Mouse (Mus musculus): Measurements from ENCODE around the gene Scimp. TPM values are rescaled to one million over a fixed set of nuclear protein-coding genes. Genes with fewer than 3 reads are reported as not detected.

Gene Scimp
- polyA plus RNA-seq, 2 experiments = 0.10 to 0.51 TPM

DNA sequence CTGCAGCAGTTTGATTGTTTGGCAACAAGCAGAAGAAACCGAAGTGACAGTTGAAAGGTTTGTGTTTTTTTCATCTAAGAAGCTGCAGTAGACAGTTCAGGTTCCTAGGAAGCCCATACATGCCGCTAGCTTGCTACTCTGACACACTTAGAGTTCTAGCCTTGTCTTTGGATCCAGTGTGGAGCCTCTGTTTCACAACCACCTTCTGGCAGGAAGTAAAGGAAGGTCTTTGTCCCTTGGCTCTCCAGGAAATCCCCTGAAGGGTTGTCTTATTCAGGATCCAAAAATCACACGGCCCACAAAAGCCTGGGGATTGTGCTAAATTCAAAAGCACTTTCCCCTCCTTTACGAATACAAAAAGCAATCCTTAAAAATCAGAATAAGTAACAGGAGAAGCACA is 57.9 kb downstream of the Scimp start:
- Histone ChIP-seq H3K9me3 (ENCODE audit: control insufficient read depth, low read length) (no peaks in the 10 kb centered on the region), H3K36me3 (replicated peaks; ENCODE audit: control insufficient read depth, insufficient read depth, low read depth) (no peaks in the 10 kb centered on the region), H3K27ac (no peak overlapping the region), H3K9ac (replicated peaks) (no peak overlapping the region), H3K27me3 (ENCODE audit: control insufficient read depth, insufficient read depth, low read length) (no peaks in the 10 kb centered on the region), H3K4me1 (replicated peaks; ENCODE audit: control insufficient read depth in 2 of 2, insufficient read depth in 2 of 2, low read length in 1 of 2) (0 out of 4 replicates have a peak, but pooled peaks cover 0 to 2% of the 10 kb centered on the region in 2 experiments), H3K4me3 (ENCODE audit: insufficient read depth in 1 of 2, low read depth in 2 of 2, low read length in 2 of 2) (no peak overlapping the region), H3K4me2 (ENCODE audit: low read depth) (no peak overlapping the region)
- WGBS (ENCODE audit: insufficient replicate concordance) = 56% methylated on average over 4 of the region's 4 CpGs
- DNase-seq (ENCODE audit: low read depth in 3 of 3, low spot score in 3 of 3) (no peak), ATAC-seq (ENCODE audit: insufficient read depth) (no peak)
- TF ChIP-seq CTCF (IDR thresholded peaks at IDR 0.05; ENCODE audit: low read depth) = no peak
- TF ChIP-seq EP300 (IDR thresholded peaks at IDR 0.05; ENCODE audit: low read depth) = no peak

DNA sequence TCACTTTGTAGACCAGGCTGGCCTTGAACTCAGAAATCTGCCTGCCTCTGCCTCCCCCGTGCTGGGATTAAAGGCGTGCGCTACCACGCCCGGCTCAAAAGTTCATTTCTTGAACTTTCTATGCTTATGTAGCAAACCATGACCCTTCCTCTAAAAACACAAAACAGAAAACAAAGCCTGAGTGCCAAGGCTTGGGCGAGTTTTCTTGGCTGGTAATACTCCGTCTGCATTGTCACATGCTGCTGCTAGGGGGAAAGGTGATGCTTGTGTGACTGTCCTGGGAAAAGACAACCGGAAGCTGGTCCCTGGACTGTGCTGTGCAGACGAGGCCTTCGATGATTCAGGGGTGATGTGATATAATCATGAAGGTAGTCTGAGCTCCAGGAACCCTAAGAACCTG is 59.2 kb downstream of the Scimp start:
- ATAC-seq (ENCODE audit: insufficient read depth) = no peak
- no peaks in the 10 kb centered on the region for H3K9me3 ChIP-seq (ENCODE audit: control insufficient read depth, low read length)
- no peaks in the 10 kb centered on the region for H3K27me3 ChIP-seq (ENCODE audit: control insufficient read depth, insufficient read depth, low read length)
- H3K4me3 ChIP-seq (ENCODE audit: insufficient read depth in 1 of 2, low read depth in 2 of 2, low read length in 2 of 2) = no peak overlapping the region
- TF ChIP-seq CTCF (IDR thresholded peaks at IDR 0.05; ENCODE audit: low read depth) (no peak), EP300 (IDR thresholded peaks at IDR 0.05; ENCODE audit: low read depth) (no peak)
- H3K9ac ChIP-seq (replicated peaks) = no peak overlapping the region
- DNase-seq (ENCODE audit: low read depth in 3 of 3, low spot score in 3 of 3) = no peak
- no peaks in the 10 kb centered on the region for H3K36me3 ChIP-seq (replicated peaks; ENCODE audit: control insufficient read depth, insufficient read depth, low read depth)
- H3K27ac ChIP-seq = no peak overlapping the region
- H3K4me1 ChIP-seq (replicated peaks; ENCODE audit: control insufficient read depth in 2 of 2, insufficient read depth in 2 of 2, low read length in 1 of 2) = 0 out of 4 replicates have a peak, but pooled peaks cover 0 to 2% of the 10 kb centered on the region in 2 experiments
- H3K4me2 ChIP-seq (ENCODE audit: low read depth) = no peak overlapping the region
- 77% methylated on average over 10 of the region's 10 CpGs for WGBS (ENCODE audit: insufficient replicate concordance)

DNA sequence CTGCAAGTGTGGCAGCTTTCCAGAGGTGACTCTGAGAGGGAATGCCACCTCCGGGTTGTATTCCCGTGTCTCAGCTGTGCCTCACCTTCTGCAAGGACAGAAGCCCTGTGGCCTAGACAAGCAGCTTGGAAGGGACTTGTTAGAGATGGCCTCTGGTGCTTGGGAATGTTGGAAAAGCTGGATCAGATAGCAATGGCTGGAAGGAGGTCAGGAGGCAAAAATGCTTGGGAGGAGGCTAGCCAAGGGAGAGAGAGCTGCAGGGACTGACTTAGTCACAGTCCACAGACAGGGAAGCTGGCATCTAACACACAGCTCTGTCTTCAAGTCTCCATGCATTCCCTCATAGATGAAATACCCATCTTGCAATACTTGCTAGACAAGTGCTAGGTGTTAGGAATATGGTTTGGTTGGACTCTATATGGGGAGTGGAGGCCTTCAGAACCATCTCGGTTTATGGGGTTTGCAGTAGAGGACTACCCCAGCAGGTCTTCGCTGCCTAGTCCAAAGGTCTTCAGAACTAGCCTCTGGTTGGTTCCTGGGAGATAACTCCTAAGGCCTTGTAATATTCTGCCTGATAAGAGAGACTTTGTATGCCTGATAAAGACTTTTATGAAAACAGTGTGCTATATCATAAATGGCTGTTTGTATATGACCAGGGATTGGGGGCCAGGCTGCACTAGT is 59.9 kb downstream of the Scimp start:
- no peak overlapping the region for H3K9ac ChIP-seq (replicated peaks)
- no peaks in the 10 kb centered on the region for H3K9me3 ChIP-seq (ENCODE audit: control insufficient read depth, low read length)
- H3K27me3 ChIP-seq (ENCODE audit: control insufficient read depth, insufficient read depth, low read length) = no peaks in the 10 kb centered on the region
- ATAC-seq (ENCODE audit: insufficient read depth) (no peak), DNase-seq (ENCODE audit: low read depth in 3 of 3, low spot score in 3 of 3) (no peak)
- no peak overlapping the region for H3K4me3 ChIP-seq (ENCODE audit: insufficient read depth in 1 of 2, low read depth in 2 of 2, low read length in 2 of 2)
- 47% methylated on average over 4 of the region's 4 CpGs for WGBS (ENCODE audit: insufficient replicate concordance)
- no peak overlapping the region for H3K27ac ChIP-seq
- H3K4me1 ChIP-seq (replicated peaks; ENCODE audit: control insufficient read depth in 2 of 2, insufficient read depth in 2 of 2, low read length in 1 of 2) = 0 out of 4 replicates have a peak, but pooled peaks cover 0 to 2% of the 10 kb centered on the region in 2 experiments
- no peaks in the 10 kb centered on the region for H3K36me3 ChIP-seq (replicated peaks; ENCODE audit: control insufficient read depth, insufficient read depth, low read depth)
- H3K4me2 ChIP-seq (ENCODE audit: low read depth) = no peak overlapping the region
- TF ChIP-seq CTCF (IDR thresholded peaks at IDR 0.05; ENCODE audit: low read depth) = no peak
- no peak for TF ChIP-seq EP300 (IDR thresholded peaks at IDR 0.05; ENCODE audit: low read depth)

DNA sequence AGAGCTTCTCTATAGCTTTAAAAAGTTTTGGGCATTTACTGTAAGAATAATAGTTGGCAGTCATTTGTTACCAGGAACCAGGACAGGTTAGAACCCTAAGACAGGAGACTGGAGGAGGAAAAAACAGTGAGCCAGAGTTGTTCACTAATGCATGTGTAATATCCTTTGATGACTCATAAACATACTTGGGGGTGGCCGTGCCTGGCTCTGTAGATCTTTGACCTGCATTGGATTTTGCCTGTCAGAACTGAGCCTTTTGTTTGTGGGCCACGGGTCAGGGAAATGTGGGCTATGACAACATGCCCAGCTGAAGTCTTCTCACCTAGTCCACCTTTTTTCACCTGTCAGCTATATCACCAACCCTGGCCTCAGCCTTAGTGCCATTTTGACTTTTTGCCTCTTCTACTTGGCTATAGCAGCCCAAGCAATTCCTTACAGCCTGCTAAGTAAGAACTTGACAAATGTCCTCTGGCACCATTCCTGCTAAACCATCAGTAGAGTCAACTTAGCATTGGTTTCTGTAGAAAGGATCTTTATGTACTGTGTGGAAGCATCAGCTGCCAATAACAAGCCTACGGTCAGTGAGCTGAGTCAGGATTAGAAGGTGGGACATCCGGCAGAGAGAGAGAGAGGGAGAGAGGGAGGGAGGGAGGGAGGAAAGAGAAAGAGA is 64.4 kb downstream of the Scimp start:
- H3K27ac ChIP-seq = no peak overlapping the region
- H3K4me3 ChIP-seq (ENCODE audit: insufficient read depth in 1 of 2, low read depth in 2 of 2, low read length in 2 of 2) = no peak overlapping the region
- 0 out of 4 replicates have a peak, but pooled peaks cover 0 to 2% of the 10 kb centered on the region in 2 experiments for H3K4me1 ChIP-seq (replicated peaks; ENCODE audit: control insufficient read depth in 2 of 2, insufficient read depth in 2 of 2, low read length in 1 of 2)
- DNase-seq (ENCODE audit: low read depth in 3 of 3, low spot score in 3 of 3) (no peak), ATAC-seq (ENCODE audit: insufficient read depth) (no peak)
- 67% methylated on average over 4 of the region's 4 CpGs for WGBS (ENCODE audit: insufficient replicate concordance)
- no peaks in the 10 kb centered on the region for H3K27me3 ChIP-seq (ENCODE audit: control insufficient read depth, insufficient read depth, low read length)
- H3K9me3 ChIP-seq (ENCODE audit: control insufficient read depth, low read length) = no peaks in the 10 kb centered on the region
- H3K4me2 ChIP-seq (ENCODE audit: low read depth) = no peak overlapping the region
- no peaks in the 10 kb centered on the region for H3K36me3 ChIP-seq (replicated peaks; ENCODE audit: control insufficient read depth, insufficient read depth, low read depth)
- no peak overlapping the region for H3K9ac ChIP-seq (replicated peaks)
- TF ChIP-seq EP300 (IDR thresholded peaks at IDR 0.05; ENCODE audit: low read depth) (no peak), CTCF (IDR thresholded peaks at IDR 0.05; ENCODE audit: low read depth) (no peak)

DNA sequence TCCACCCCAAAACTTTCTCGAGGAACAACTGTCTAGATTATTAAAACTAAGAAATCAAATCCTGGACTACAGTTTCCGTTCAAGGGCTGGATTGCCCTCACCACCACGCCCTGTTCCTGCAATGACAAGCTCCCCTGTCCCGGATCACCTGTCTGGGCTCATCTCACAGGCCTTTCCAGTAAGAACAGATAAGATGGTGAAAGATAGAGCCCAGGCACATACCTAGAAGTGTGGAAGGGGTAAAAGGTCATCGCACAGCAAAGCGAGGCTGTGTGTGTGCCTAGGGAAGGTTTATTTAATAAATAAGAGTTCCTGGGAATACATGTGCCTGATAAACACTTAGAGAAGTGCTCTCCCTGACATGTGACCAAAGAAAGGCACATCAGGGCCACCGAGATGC is 66.8 kb downstream of the Scimp start:
- Histone ChIP-seq H3K36me3 (replicated peaks; ENCODE audit: control insufficient read depth, insufficient read depth, low read depth) (no peaks in the 10 kb centered on the region), H3K9me3 (ENCODE audit: control insufficient read depth, low read length) (no peaks in the 10 kb centered on the region), H3K4me2 (ENCODE audit: low read depth) (no peak overlapping the region), H3K27me3 (ENCODE audit: control insufficient read depth, insufficient read depth, low read length) (no peaks in the 10 kb centered on the region), H3K27ac (no peak overlapping the region), H3K9ac (replicated peaks) (no peak overlapping the region), H3K4me3 (ENCODE audit: insufficient read depth in 1 of 2, low read depth in 2 of 2, low read length in 2 of 2) (no peak overlapping the region), H3K4me1 (replicated peaks; ENCODE audit: control insufficient read depth in 2 of 2, insufficient read depth in 2 of 2, low read length in 1 of 2) (no peaks in the 10 kb centered on the region; a peak in 1 of 4 replicates)
- TF ChIP-seq CTCF (IDR thresholded peaks at IDR 0.05; ENCODE audit: low read depth) (no peak), EP300 (IDR thresholded peaks at IDR 0.05; ENCODE audit: low read depth) (no peak)
- DNase-seq (ENCODE audit: low read depth in 3 of 3, low spot score in 3 of 3) = no peak
- ATAC-seq (ENCODE audit: insufficient read depth) = no peak
- 58% methylated on average over 7 of the region's 7 CpGs for WGBS (ENCODE audit: insufficient replicate concordance)

Measured in liver, embryonic 14.5 days (tissue).